Mouse (Mus musculus): ENCODE data around the gene Prpf40b. TPM values are rescaled to one million over a fixed set of nuclear protein-coding genes. Genes with fewer than 3 reads are reported as not detected.

Gene Prpf40b
- total RNA-seq, 2 experiments from 2014 or later, result 25.5 to 26.3 TPM

DNA sequence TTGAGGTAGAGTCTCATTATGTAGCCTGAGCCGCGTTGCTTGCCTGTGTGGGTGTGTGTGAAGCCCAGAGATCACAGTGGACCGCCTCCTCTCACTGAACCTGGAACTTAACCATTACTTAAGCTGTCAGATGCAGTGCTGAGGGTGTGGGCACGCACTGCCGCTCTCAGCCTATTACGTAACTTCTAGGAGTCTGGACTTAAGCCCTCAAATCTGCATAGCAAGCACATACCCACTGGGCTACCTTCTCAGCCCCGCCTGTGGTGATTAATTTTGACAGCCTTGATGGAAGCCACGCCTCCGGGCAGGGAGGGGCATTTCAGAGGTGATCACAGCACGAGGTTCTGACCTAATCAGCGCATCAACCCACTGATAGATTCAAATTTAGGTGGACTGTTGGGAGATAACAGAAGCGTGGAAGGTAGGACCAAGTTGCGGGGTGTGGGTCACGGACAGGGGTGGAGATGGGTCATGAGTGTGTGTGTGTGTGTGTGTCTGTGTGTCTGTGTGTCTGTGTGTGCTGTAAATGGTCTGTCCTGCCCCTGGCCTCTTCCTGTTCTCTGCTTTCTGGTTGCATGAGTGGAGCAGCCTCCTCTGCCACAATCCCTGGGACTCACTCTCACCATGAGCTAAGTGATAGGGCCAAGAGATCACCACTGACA is 10.2 kb upstream of the Prpf40b start:
- intact Hi-C loops (cut with DNase I), result no loop called here
- DNase-seq, result no peak

- intact Hi-C loops (cut with DNase I), result no loop called here
Measured at GRCm38 (mm10) chr15:99285189-99285535, 9.7 kb upstream of the Prpf40b start.

DNA sequence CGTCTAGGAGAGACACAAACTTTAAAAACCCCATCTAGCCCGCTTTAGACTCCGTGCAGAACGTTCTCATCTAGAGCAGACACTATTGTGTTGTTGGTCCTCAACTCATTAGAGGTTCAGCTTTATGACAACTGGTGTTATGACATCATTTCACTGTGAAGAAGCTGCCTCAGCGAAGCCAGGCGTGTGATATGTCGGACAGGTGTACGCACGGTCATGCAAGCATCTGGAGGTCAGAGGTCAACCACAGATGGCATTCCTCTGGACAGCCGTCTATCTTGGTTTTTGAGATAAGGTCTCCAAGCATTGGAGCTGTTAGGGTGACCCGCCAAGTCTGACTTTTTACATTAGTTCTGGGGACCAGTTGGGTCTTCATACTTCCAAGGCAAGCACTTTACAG is 4.3 kb upstream of the Prpf40b start:
- intact Hi-C loops (cut with DNase I), result no loop called here
- DNase-seq, result no peak

More at GRCm38 (mm10) chr15:99285189-99285535, 9.7 kb upstream of the Prpf40b start:
- no peak for DNase-seq

DNA sequence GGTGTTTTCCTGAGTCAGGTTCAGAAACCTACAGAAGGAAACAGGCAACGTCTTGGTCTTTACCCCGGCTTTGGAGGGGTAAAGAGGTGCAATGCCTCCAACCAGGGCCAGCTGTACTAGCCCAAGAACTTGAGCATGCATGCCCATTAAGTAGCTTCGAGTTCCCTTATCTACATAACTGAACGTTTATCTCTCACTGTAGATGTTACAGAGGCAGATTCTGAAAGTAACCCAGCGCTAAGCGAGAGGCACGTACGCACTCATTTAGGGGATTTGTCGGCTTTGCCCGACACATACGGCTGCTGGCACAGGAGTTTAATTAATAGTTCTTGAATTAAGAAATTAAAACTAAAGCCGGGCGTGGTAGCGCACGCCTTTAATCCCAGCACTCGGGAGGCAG is 600 bp upstream of the Prpf40b start:
- intact Hi-C loops (cut with DNase I), result no loop called here
- no peak for DNase-seq

DNA sequence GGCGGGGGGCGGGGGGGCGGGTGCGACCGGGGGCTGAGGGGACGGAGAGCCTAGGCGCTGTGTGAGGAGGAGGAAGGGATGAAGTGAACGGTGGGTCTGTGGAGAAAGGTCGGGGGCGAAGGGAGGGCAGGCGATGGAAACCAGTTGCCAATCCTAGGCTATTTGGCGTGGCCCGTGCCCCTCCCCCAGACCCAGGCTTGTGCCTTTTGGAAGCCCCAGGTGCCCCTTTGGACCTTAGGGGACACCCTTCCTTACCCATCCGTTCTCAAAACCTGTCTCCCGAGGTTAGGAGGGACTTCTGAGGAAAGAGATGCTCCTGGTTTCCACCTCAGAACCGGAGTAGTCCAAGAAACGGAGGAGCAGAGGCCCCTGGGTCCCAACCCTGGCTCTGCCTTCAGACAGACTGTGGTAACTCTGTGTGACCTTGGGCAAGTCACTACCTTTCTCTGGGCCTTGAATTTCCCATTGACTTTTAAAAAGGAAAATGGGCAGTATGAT is 646 bp downstream of the Prpf40b start, which contains the start of gene Fam186b:
TSS of gene Fam186b (minus strand) at position 405 of the 498 bp plus-strand sequence.
- peak; percentile 23 to 47 for DNase-seq
- intact Hi-C loops (cut with DNase I), result no loop called here

DNA sequence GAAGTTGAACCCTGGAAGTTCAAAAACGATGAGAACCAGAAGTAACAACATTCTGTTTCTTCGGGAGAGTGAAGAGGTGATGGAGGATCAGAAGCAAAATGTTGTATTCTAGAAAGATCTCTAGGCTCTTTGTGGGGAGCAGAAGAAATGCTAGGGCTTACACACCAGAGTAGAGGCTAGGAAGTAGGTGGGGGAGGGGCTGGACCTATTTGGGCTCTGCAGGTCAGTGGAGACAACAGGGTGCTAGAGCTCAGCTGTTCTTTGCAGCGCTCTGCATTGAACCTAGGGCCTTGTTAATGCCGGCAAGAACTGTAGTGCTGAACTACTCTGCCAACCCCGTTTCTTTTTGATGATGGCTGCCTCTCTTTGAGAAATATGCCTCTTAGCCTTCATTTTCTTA is 1.3 kb downstream of the Prpf40b start:
- intact Hi-C loops (cut with DNase I), result no loop called here

DNA sequence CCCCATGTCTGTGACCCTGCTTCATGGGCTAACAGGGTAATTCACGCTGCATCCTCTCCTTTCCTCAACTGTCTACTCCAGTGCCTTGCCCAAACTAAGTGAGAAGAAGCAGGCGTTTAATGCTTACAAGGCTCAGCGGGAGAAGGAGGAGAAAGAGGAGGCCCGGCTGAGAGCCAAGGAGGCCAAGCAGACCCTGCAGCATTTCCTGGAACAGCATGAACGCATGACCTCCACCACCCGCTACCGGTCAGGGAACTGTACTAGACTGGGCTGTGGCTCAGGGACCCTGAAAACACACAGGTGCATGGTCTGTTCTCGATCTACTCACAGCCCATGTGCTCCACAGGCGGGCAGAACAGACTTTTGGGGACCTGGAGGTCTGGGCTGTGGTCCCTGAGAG is 12.6 kb downstream of the Prpf40b start:
- DNase-seq, result no peak
- intact Hi-C loops (cut with DNase I), result no loop called here

More for the DNA sequence above, 1.3 kb downstream of the Prpf40b start:
- no peak for DNase-seq

DNA sequence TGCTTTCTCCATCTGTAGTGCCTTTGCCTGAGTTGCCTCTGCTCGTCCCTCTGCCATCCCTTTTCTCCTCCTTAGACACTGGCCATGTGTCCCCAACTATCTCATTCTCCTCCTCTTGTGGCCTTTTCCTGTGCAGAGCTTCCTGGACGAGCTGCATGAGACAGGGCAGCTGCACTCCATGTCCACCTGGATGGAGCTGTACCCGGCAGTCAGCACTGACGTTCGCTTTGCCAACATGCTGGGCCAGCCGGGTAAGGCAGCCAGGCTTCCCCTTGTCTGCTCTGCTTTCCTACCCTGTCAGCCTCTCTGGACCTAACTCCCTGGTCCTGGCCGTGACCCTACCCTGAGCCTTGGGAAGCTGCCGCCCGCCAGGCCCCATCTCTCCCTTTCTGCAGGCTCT is 14.7 kb downstream of the Prpf40b start:
- intact Hi-C loops (cut with DNase I), result no loop called here
- DNase-seq, result no peak

DNA sequence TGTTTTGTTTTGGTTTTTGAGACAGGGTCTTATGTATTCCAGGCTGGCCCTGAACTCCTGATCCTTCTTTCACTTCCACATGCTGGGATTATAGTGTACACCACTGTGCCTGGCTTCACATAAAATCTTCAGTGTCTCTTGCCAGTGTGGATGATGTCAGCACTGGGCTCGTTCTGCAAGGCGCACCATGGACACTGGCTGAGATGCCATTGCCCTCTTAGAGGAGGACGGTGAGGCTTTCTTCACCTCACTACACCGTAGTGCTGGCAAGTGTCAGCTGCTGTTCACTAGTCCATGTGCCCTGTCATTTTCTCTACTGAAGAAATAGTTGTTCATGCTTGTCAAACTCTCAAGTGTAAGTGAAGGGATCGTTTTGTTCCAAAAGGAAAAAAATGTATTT is 15.7 kb downstream of the Prpf40b start:
- intact Hi-C loops (cut with DNase I), result no loop called here
- DNase-seq, result no peak

- intact Hi-C loops (cut with DNase I), result loop anchor here (1.0 kb wide), 1 partner anchor 55 kb away; the partner anchor contains the start of gene Fmnl3
- DNase-seq, result no peak
Measured at GRCm38 (mm10) chr15:99314891-99315290, 20.0 kb downstream of the Prpf40b start.

GRCm38 (mm10) chr15:99316314-99317266 is 21.7 kb downstream of the Prpf40b start:
- peak; percentile 82 to 87 for DNase-seq
- intact Hi-C loops (cut with DNase I), result no loop called here

DNA sequence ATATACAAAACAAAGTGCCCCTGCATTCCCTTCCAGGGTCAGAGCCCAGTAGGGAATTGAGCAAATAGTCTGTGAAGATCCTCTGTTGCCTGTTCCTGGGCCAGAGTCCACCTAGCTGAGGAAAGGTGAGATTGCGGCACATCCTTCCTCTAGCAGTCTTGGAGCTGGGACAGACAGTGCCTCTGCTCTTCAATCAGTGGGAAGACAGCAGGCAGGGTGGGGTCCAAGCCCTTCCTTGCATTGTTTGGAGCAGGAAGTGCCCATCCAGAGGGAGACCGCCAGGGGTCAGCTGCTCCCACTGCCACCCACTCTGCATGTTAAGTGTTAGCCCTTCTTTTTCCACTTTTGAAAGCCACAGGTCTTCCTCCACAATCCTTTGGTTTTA is 22.4 kb downstream of the Prpf40b start:
- intact Hi-C loops (cut with DNase I), result no loop called here
- peak; percentile 53 to 62 for DNase-seq

- DNase-seq, result no peak
Measured at GRCm38 (mm10) chr15:99318071-99318470, 23.2 kb downstream of the Prpf40b start.

DNA sequence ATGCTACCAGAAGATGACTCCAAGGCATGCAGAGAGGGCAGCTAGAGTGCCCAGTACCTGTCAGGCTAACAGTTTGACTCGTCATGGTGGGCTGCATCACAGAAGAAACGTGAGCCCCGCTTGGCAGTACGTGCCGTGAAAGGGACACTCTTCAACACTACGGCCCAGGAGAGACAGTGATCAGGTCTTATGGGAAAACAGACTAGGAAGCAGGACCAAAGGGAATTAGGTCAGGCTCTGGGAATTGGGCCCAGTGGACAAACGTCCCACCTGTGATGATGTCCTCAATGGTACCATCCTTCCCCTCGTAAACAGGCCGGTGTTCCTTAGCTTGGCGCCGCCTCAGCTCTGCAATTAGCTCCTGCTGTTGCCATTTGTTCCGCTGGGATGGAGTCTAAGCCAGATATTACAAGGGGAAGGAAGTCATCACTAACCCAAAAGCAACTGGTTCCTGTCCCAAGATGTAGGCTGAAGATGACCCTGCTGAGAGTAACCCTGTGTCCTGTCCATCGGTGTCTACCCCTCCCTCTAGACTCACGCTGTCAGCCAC is 24.0 kb downstream of the Prpf40b start:
- DNase-seq, result no peak
- intact Hi-C loops (cut with DNase I), result no loop called here

More at GRCm38 (mm10) chr15:99318071-99318470, 23.2 kb downstream of the Prpf40b start:
- intact Hi-C loops (cut with DNase I), result no loop called here

- intact Hi-C loops (cut with DNase I), result no loop called here
- DNase-seq, result peak in 1 of 2 experiments; percentile 46
Measured at GRCm38 (mm10) chr15:99319411-99319871, 24.6 kb downstream of the Prpf40b start.

- intact Hi-C loops (cut with DNase I), result no loop called here
- DNase-seq, result no peak
Measured at GRCm38 (mm10) chr15:99320168-99320674, 25.3 kb downstream of the Prpf40b start.

GRCm38 (mm10) chr15:99320978-99321377 is 26.1 kb downstream of the Prpf40b start:
- DNase-seq, result no peak
- intact Hi-C loops (cut with DNase I), result no loop called here

DNA sequence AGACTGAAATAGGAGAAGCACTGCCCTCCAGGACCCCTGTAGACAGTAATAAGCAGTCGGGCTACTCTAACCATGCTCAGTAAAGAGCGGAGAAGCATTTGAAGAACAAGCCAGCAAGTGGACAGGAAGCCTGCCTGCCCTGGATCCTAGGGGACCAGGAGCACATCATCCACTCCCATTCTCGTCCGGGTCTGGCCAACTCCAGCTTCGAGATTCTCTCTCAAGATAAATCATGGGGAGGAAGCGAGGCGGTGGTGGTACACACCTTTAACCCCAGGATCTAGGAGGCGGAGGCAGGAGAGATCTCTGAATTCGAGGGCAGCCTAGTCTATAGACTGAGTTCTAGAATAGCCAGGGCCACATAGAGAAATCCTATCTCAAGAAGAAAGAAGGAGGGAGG is 29.3 kb downstream of the Prpf40b start:
- no peak for DNase-seq
- intact Hi-C loops (cut with DNase I), result no loop called here

DNA sequence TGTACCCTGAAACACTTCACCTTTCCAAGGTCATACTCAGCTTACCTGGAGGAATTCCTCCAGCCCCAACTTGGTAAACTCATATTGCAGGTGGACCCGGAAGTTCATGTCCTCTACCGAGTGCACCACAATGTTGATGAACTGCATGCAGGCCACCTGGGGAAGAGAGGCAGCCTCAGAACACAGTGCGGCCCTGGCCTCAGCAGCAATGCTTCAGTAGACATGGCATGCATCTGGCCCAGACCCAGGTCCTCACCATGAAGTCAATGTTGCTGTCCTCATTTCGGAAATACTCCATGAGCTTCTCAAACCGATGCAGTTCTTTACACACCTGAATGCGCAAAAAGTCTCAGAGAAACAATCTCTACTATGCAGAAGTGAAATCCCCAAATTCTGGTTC is 30.7 kb downstream of the Prpf40b start:
- intact Hi-C loops (cut with DNase I), result no loop called here
- no peak for DNase-seq

DNA sequence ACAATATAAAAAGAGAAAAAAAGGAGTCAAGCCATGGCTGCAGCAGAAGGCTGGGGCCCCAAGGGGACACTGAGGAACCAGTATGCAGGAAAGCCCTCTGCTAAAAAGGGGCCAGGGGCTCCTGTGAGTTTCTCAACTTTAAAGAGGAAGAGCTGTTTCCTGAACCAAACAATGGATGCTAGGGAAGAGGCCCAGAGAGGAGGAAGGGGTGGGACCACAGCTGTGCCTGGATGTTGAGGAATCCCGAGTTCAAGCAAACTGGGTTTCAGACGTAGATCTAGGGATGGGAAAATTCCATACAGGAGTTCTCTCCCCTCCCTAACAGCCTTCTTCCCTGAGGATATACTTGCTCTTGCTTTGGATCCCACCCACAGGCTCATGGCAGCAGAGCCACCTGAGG is 31.5 kb downstream of the Prpf40b start:
- intact Hi-C loops (cut with DNase I), result no loop called here
- peak in 1 of 2 experiments; percentile 34 for DNase-seq

GRCm38 (mm10) chr15:99326959-99327358 is 32.1 kb downstream of the Prpf40b start:
- intact Hi-C loops (cut with DNase I), result no loop called here
- DNase-seq, result peak; percentile 52 to 59

Measured in heart, postnatal 14 days (tissue).